Mouse (Mus musculus): Measurements from ENCODE around the gene Fig4. TPM values are rescaled to one million over a fixed set of nuclear protein-coding genes. Genes with fewer than 3 reads are reported as not detected.

Fig4 gene
- polyA plus RNA-seq, 1 experiment from 2014 or later, result 20.4 TPM

DNA sequence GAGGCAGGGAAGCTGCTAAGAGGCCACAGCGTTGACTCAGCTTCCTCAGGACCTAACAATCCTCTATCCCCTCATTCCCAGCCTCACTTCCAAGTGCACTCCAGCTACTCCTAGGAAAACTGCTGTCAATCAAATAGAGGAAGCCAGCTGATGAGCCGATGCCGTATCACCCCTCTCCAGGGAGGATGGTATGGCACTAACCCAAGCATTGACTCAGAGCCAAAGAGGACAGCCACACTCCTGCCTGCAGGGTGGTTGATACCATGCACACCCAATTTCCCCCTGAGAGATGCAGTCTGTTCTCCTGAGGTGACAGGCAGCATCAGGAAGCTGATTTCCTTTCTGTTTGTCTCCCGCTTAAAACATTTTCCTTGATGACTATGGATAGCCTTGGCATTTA, 81.9 kb downstream of the Fig4 start:
- Histone ChIP-seq H3K9ac (ENCODE audit: low read length) (no peak overlapping the region), H3K27me3 (replicated peaks; ENCODE audit: control insufficient read depth, insufficient read depth, low read length) (no peaks in the 10 kb centered on the region), H3K4me1 (replicated peaks; ENCODE audit: control insufficient read depth, insufficient read depth, low read length) (no peaks in the 10 kb centered on the region), H3K27ac (ENCODE audit: low read depth) (no peak overlapping the region), H3K9me3 (ENCODE audit: control insufficient read depth, low read length) (no peaks in the 10 kb centered on the region), H3K36me3 (ENCODE audit: control insufficient read depth, insufficient read depth, low read length) (no peaks in the 10 kb centered on the region), H3K4me3 (ENCODE audit: low read depth, low read length) (no peak overlapping the region), H3K4me2 (ENCODE audit: low read length) (no peak overlapping the region)
- DNase-seq (ENCODE audit: low spot score), result no peak
- ATAC-seq (replicated peaks; ENCODE audit: low FRiP score, low TSS enrichment, low read depth), result no peak
- 91% methylated on average over 4 of the region's 4 CpGs for WGBS

DNA sequence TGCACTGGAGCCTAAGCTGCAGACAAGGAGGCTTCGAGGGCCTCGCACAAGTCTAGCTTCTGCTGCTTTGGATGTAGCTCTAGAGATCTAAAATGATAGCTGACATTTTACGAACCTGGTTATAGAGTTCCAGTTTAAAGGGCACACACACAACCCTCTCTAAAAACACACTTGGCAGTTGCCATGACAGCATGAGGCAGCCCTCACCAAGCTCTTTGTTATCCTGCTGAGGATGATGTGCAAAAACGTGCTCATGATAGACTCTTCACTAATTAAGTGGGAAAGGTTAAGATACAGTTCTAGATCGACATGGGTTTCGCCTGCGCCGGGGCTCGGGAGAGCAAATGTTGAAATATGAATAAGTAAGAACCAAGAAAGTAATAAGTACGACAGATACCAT, 84.2 kb downstream of the Fig4 start:
- H3K27ac ChIP-seq (ENCODE audit: low read depth), result no peak overlapping the region
- DNase-seq (ENCODE audit: low spot score) (no peak), ATAC-seq (replicated peaks; ENCODE audit: low FRiP score, low TSS enrichment, low read depth) (no peak)
- H3K36me3 ChIP-seq (ENCODE audit: control insufficient read depth, insufficient read depth, low read length), result no peaks in the 10 kb centered on the region
- H3K4me1 ChIP-seq (replicated peaks; ENCODE audit: control insufficient read depth, insufficient read depth, low read length), result no peaks in the 10 kb centered on the region
- no peaks in the 10 kb centered on the region for H3K27me3 ChIP-seq (replicated peaks; ENCODE audit: control insufficient read depth, insufficient read depth, low read length)
- H3K9me3 ChIP-seq (ENCODE audit: control insufficient read depth, low read length), result no peaks in the 10 kb centered on the region
- WGBS, result 85% methylated on average over 10 of the region's 10 CpGs
- H3K4me2 ChIP-seq (ENCODE audit: low read length), result no peak overlapping the region
- H3K4me3 ChIP-seq (ENCODE audit: low read depth, low read length), result no peak overlapping the region
- no peak overlapping the region for H3K9ac ChIP-seq (ENCODE audit: low read length)

DNA sequence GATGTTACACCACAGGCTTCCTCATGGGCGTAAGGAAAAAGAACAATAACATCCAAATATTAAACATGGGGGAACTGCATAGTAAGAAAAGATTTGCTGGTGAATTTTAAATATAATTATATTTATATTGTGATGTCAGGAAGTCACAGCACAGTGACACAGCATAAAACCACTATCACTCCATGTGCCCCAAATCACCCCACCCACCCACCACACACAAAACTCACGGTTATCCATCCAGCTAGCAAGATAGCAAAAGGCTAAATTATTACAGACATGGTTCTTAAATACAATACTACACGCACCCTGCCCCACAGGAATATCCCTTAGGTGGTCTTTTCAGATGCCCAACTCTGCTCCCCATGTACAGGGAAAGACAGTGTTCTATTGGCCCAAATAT, 89.0 kb downstream of the Fig4 start:
- Histone ChIP-seq H3K9ac (ENCODE audit: low read length) (no peak overlapping the region), H3K4me3 (ENCODE audit: low read depth, low read length) (no peak overlapping the region), H3K27ac (ENCODE audit: low read depth) (no peak overlapping the region), H3K4me1 (replicated peaks; ENCODE audit: control insufficient read depth, insufficient read depth, low read length) (no peaks in the 10 kb centered on the region), H3K9me3 (ENCODE audit: control insufficient read depth, low read length) (no peaks in the 10 kb centered on the region), H3K27me3 (replicated peaks; ENCODE audit: control insufficient read depth, insufficient read depth, low read length) (no peaks in the 10 kb centered on the region), H3K36me3 (ENCODE audit: control insufficient read depth, insufficient read depth, low read length) (no peaks in the 10 kb centered on the region), H3K4me2 (ENCODE audit: low read length) (no peak overlapping the region)
- 82% methylated on average over 3 of the region's 3 CpGs for WGBS
- ATAC-seq (replicated peaks; ENCODE audit: low FRiP score, low TSS enrichment, low read depth) (no peak), DNase-seq (ENCODE audit: low spot score) (no peak)

DNA sequence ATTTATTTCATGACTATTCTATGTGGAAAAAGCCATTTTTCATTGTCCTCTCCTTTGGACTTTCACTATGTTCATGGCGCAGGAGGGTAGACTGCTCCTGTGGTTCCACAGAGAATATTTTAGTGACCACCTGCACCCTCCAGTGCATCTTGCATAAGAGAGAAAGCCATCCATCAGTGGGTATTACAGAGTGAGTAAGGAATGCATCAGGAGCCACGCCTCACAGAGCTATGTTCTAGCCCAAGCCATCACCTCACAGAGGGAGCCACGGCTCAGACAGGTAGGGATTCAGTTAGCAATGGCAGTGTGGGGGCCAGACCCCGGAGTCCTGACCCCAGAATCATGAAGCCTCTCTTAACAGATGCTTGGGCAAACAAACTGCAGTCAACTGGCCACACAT, 93.5 kb downstream of the Fig4 start:
- H3K36me3 ChIP-seq (ENCODE audit: control insufficient read depth, insufficient read depth, low read length), result no peaks in the 10 kb centered on the region
- H3K27ac ChIP-seq (ENCODE audit: low read depth), result no peak overlapping the region
- no peaks in the 10 kb centered on the region for H3K4me1 ChIP-seq (replicated peaks; ENCODE audit: control insufficient read depth, insufficient read depth, low read length)
- 62% methylated on average over 4 of the region's 4 CpGs for WGBS
- no peak overlapping the region for H3K4me2 ChIP-seq (ENCODE audit: low read length)
- no peak for ATAC-seq (replicated peaks; ENCODE audit: low FRiP score, low TSS enrichment, low read depth)
- no peaks in the 10 kb centered on the region for H3K9me3 ChIP-seq (ENCODE audit: control insufficient read depth, low read length)
- H3K27me3 ChIP-seq (replicated peaks; ENCODE audit: control insufficient read depth, insufficient read depth, low read length), result no peaks in the 10 kb centered on the region
- H3K4me3 ChIP-seq (ENCODE audit: low read depth, low read length), result no peak overlapping the region
- no peak for DNase-seq (ENCODE audit: low spot score)
- H3K9ac ChIP-seq (ENCODE audit: low read length), result no peak overlapping the region

DNA sequence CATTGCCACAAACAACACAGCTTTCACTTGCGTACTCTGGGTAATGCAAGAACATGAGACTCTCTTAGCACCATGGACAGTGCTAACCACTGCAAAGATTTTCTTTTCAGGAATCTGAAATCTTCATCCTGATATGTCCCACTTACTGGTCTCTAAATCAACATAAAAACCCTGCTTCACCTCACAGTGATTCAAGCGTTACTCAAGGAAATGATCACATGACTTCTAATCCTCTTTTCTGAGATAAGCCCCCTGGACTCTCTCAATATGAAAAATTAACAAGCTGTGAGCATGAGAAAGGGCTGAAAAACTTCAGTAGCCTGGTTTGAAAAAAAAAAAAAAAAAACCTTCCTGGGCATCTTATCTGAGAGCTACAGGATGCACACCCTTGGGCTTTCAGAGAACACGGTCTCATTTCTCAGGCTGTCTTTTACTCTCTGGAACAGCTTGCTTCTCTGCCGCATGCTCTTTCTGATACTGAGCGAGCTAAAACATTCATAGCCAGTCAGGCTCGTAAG, 94.1 kb downstream of the Fig4 start:
- DNase-seq (ENCODE audit: low spot score) (no peak), ATAC-seq (replicated peaks; ENCODE audit: low FRiP score, low TSS enrichment, low read depth) (no peak)
- H3K9ac ChIP-seq (ENCODE audit: low read length), result no peak overlapping the region
- H3K4me1 ChIP-seq (replicated peaks; ENCODE audit: control insufficient read depth, insufficient read depth, low read length), result no peaks in the 10 kb centered on the region
- H3K4me2 ChIP-seq (ENCODE audit: low read length), result no peak overlapping the region
- H3K27me3 ChIP-seq (replicated peaks; ENCODE audit: control insufficient read depth, insufficient read depth, low read length), result no peaks in the 10 kb centered on the region
- no peaks in the 10 kb centered on the region for H3K9me3 ChIP-seq (ENCODE audit: control insufficient read depth, low read length)
- no peak overlapping the region for H3K27ac ChIP-seq (ENCODE audit: low read depth)
- H3K4me3 ChIP-seq (ENCODE audit: low read depth, low read length), result no peak overlapping the region
- WGBS, result 55% methylated on average over 6 of the region's 6 CpGs
- no peaks in the 10 kb centered on the region for H3K36me3 ChIP-seq (ENCODE audit: control insufficient read depth, insufficient read depth, low read length)

DNA sequence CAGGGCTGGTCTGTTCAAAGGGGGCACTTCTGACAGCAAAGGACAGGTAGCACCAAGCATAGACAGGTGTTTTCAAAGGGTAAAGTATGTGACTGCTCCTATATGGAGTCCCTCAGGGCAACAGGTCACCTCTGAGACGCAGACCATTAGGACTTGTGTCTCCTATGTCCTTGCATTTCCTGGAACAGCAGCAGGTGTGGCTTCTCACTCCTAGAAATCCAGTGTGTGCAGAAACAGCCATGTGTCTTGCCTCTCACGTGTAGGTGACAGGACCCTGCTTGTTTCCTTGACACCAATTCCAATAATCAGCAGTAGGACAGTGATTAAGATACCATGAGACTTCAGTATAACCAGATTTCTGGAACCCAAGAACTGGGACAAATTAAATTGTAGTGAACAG, 97.4 kb downstream of the Fig4 start:
- Histone ChIP-seq H3K4me1 (replicated peaks; ENCODE audit: control insufficient read depth, insufficient read depth, low read length) (no peaks in the 10 kb centered on the region), H3K4me2 (ENCODE audit: low read length) (no peak overlapping the region), H3K36me3 (ENCODE audit: control insufficient read depth, insufficient read depth, low read length) (no peaks in the 10 kb centered on the region), H3K27me3 (replicated peaks; ENCODE audit: control insufficient read depth, insufficient read depth, low read length) (no peaks in the 10 kb centered on the region), H3K27ac (ENCODE audit: low read depth) (no peak overlapping the region), H3K4me3 (ENCODE audit: low read depth, low read length) (no peak overlapping the region), H3K9ac (ENCODE audit: low read length) (no peak overlapping the region), H3K9me3 (ENCODE audit: control insufficient read depth, low read length) (no peaks in the 10 kb centered on the region)
- ATAC-seq (replicated peaks; ENCODE audit: low FRiP score, low TSS enrichment, low read depth), result no peak
- WGBS, result 71% methylated on average over 2 of the region's 2 CpGs
- no peak for DNase-seq (ENCODE audit: low spot score)

DNA sequence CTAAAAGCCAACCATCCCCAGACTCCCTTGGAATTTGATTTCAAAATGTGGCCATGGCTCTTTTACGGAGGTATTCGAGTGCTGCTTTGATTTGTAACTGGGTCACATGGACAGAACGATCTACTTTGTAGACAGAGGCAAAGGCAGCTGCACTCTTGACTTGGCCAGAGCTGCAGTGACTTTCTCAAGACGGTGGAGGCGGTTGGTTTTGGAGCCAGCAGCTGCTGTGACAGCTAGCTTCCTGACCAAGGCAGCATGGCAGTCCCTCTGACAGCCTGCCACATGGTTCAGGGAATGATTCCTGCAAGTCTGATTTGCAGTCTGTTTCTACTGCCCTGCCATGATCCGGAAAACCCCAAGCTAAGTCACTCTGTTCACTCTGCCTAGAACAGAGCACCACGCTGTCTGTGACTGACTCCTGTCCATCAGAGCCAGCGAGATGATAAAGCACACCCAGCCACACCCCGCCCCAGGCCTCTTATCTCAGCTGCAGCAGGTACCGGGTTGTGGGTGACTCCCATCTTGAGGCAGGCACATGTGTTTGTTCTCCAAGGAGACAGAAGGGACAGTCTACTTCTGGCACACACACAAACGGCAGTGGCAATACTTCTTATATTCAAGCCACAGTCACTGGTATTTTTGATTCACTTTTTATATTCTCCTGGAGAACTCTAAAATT, 98.3 kb downstream of the Fig4 start:
- ATAC-seq (replicated peaks; ENCODE audit: low FRiP score, low TSS enrichment, low read depth), result no peak
- Histone ChIP-seq H3K4me1 (replicated peaks; ENCODE audit: control insufficient read depth, insufficient read depth, low read length) (no peaks in the 10 kb centered on the region), H3K36me3 (ENCODE audit: control insufficient read depth, insufficient read depth, low read length) (no peaks in the 10 kb centered on the region), H3K9me3 (ENCODE audit: control insufficient read depth, low read length) (no peaks in the 10 kb centered on the region), H3K27ac (ENCODE audit: low read depth) (no peak overlapping the region), H3K27me3 (replicated peaks; ENCODE audit: control insufficient read depth, insufficient read depth, low read length) (no peaks in the 10 kb centered on the region), H3K9ac (ENCODE audit: low read length) (no peak overlapping the region), H3K4me2 (ENCODE audit: low read length) (no peak overlapping the region), H3K4me3 (ENCODE audit: low read depth, low read length) (no peak overlapping the region)
- no peak for DNase-seq (ENCODE audit: low spot score)
- WGBS, result 56% methylated on average over 11 of the region's 11 CpGs

DNA sequence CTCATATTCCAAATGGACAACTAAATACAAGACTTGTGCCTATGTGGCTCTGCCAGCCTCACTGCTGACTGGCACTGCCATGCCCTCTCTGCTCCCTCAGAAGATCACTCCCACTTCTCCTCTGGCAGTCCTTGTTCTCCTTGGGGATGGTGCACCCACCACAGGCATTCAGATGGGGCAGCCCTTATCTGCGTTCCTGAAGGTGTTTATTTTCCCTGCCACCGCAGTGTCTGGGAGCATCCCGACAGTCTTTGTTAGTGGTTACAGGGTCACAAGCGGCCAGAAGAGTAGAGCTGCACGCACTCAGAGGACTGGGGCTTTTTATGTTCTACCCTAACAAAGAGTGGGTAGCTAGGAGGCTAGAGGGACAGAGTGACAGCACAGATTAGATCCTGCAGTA, 98.9 kb downstream of the Fig4 start:
- Histone ChIP-seq H3K9me3 (ENCODE audit: control insufficient read depth, low read length) (no peaks in the 10 kb centered on the region), H3K36me3 (ENCODE audit: control insufficient read depth, insufficient read depth, low read length) (no peaks in the 10 kb centered on the region), H3K4me1 (replicated peaks; ENCODE audit: control insufficient read depth, insufficient read depth, low read length) (no peaks in the 10 kb centered on the region), H3K4me3 (ENCODE audit: low read depth, low read length) (no peak overlapping the region), H3K27ac (ENCODE audit: low read depth) (no peak overlapping the region), H3K27me3 (replicated peaks; ENCODE audit: control insufficient read depth, insufficient read depth, low read length) (no peaks in the 10 kb centered on the region), H3K4me2 (ENCODE audit: low read length) (no peak overlapping the region), H3K9ac (ENCODE audit: low read length) (no peak overlapping the region)
- 21% methylated on average over 5 of the region's 5 CpGs for WGBS
- no peak for DNase-seq (ENCODE audit: low spot score)
- no peak for ATAC-seq (replicated peaks; ENCODE audit: low FRiP score, low TSS enrichment, low read depth)

DNA sequence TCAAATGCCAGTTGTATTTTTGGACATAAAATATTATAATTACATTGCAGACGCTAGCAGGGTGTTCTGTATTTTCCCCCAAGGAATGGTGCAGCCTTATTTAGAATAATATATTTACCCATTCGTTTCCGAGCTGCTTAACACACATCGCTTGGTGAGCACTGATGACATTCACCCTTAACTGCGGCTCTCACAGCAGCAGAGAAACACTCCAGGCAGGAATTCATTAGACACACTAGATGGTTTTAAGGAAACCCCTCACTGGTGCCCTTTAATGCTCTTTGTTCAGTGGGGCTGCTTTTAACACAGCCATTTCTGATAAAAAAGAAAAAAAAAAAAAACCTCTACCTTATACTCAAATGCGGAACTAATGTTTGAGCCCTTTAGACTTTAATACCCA, 104.3 kb downstream of the Fig4 start:
- H3K9me3 ChIP-seq (ENCODE audit: control insufficient read depth, low read length), result no peaks in the 10 kb centered on the region
- DNase-seq (ENCODE audit: low spot score) (no peak), ATAC-seq (replicated peaks; ENCODE audit: low FRiP score, low TSS enrichment, low read depth) (no peak)
- H3K27me3 ChIP-seq (replicated peaks; ENCODE audit: control insufficient read depth, insufficient read depth, low read length), result no peaks in the 10 kb centered on the region
- no peaks in the 10 kb centered on the region for H3K4me1 ChIP-seq (replicated peaks; ENCODE audit: control insufficient read depth, insufficient read depth, low read length)
- 79% methylated on average over 6 of the region's 6 CpGs for WGBS
- no peaks in the 10 kb centered on the region for H3K36me3 ChIP-seq (ENCODE audit: control insufficient read depth, insufficient read depth, low read length)
- H3K4me3 ChIP-seq (ENCODE audit: low read depth, low read length), result no peak overlapping the region
- H3K4me2 ChIP-seq (ENCODE audit: low read length), result no peak overlapping the region
- no peak overlapping the region for H3K9ac ChIP-seq (ENCODE audit: low read length)
- H3K27ac ChIP-seq (ENCODE audit: low read depth), result no peak overlapping the region
